Mouse (Mus musculus): ENCODE measurements around the gene Cped1. TPM values are rescaled to one million over a fixed set of nuclear protein-coding genes. Genes with fewer than 3 reads are reported as not detected.

Cped1 gene
- total and polyA plus RNA-seq, 3 experiments, result not detected

GRCm38 (mm10) chr6:21999025-21999424, 13.3 kb downstream of the Cped1 start:
- no peaks in the 10 kb centered on the region; a peak in 1 of 4 replicates for H3K27me3 ChIP-seq (ENCODE audit: control insufficient read depth in 1 of 2, insufficient read depth in 2 of 2, low read length in 2 of 2)
- H3K36me3 ChIP-seq (ENCODE audit: control insufficient read depth in 1 of 2, insufficient read depth in 2 of 2, low read length in 2 of 2), result no peaks in the 10 kb centered on the region
- no peaks in the 10 kb centered on the region for H3K4me1 ChIP-seq (ENCODE audit: control insufficient read depth in 1 of 2, insufficient read depth in 2 of 2, low read length in 2 of 2)
- TF ChIP-seq ZMIZ1 (IDR thresholded peaks at IDR 0.05; ENCODE audit: low read depth, low read length) (no peak), GATA1 (IDR thresholded peaks at IDR 0.05; ENCODE audit: low read depth, low read length) (no peak), EP300 (IDR thresholded peaks at IDR 0.05; ENCODE audit: low read depth in 1 of 2, low read length in 2 of 2) (no peak), ZC3H11A (IDR thresholded peaks at IDR 0.05; ENCODE audit: low read depth, low read length) (no peak), UBTF (IDR thresholded peaks at IDR 0.05; ENCODE audit: borderline replicate concordance, insufficient read depth, low read depth, low read length) (no peak), POLR2AphosphoS2 (IDR thresholded peaks at IDR 0.05; ENCODE audit: low read length) (no peak), MAX (IDR thresholded peaks at IDR 0.05; ENCODE audit: low read length) (no peak)
- no peak for DNase-seq (ENCODE audit: low read depth, low spot score)
- no peak overlapping the region for H3K4me3 ChIP-seq (ENCODE audit: control insufficient read depth in 1 of 2, insufficient read depth in 1 of 2, low read depth in 2 of 2, low read length in 2 of 2)
- H3K27ac ChIP-seq (ENCODE audit: control insufficient read depth, low read depth, low read length), result no peak overlapping the region
- no peaks in the 10 kb centered on the region for H3K9me3 ChIP-seq (replicated peaks; ENCODE audit: insufficient read depth, low read length)
- H3K79me2 ChIP-seq (ENCODE audit: control insufficient read depth, insufficient read depth, low read length, poor library complexity), result no peaks in the 10 kb centered on the region
- H3K9ac ChIP-seq (ENCODE audit: control insufficient read depth, low read depth, low read length, poor library complexity, severe bottlenecking), result no peak overlapping the region

- no peaks in the 10 kb centered on the region for H3K36me3 ChIP-seq (ENCODE audit: control insufficient read depth in 1 of 2, insufficient read depth in 2 of 2, low read length in 2 of 2)
- H3K9me3 ChIP-seq (replicated peaks; ENCODE audit: insufficient read depth, low read length), result no peaks in the 10 kb centered on the region
- H3K27me3 ChIP-seq (ENCODE audit: control insufficient read depth in 1 of 2, insufficient read depth in 2 of 2, low read length in 2 of 2), result peaks cover 0 to 2% of the 10 kb centered on the region in 2 experiments; a peak in 2 of 4 replicates
- H3K27ac ChIP-seq (ENCODE audit: control insufficient read depth, low read depth, low read length), result no peak overlapping the region
- H3K4me3 ChIP-seq (ENCODE audit: control insufficient read depth in 1 of 2, insufficient read depth in 1 of 2, low read depth in 2 of 2, low read length in 2 of 2), result no peak overlapping the region
- no peaks in the 10 kb centered on the region for H3K4me1 ChIP-seq (ENCODE audit: control insufficient read depth in 1 of 2, insufficient read depth in 2 of 2, low read length in 2 of 2)
- H3K9ac ChIP-seq (ENCODE audit: control insufficient read depth, low read depth, low read length, poor library complexity, severe bottlenecking), result no peak overlapping the region
- TF ChIP-seq BHLHE40 (IDR thresholded peaks at IDR 0.05; ENCODE audit: borderline replicate concordance, low read depth, low read length) (no peak), USF1 (IDR thresholded peaks at IDR 0.05; ENCODE audit: low read depth, low read length) (no peak), MXI1 (IDR thresholded peaks at IDR 0.05; ENCODE audit: low read depth, low read length) (no peak), POLR2AphosphoS2 (IDR thresholded peaks at IDR 0.05; ENCODE audit: low read length) (no peak), JUND (IDR thresholded peaks at IDR 0.05; ENCODE audit: low read depth, low read length) (no peak), ZMIZ1 (IDR thresholded peaks at IDR 0.05; ENCODE audit: low read depth, low read length) (no peak), CHD1 (IDR thresholded peaks at IDR 0.05; ENCODE audit: low read depth, low read length) (no peak), RAD21 (IDR thresholded peaks at IDR 0.05; ENCODE audit: low read depth, low read length) (no peak), RCOR1 (IDR thresholded peaks at IDR 0.05; ENCODE audit: low read depth, low read length) (no peak), E2F4 (IDR thresholded peaks at IDR 0.05; ENCODE audit: borderline replicate concordance, low read depth, low read length) (no peak), KAT2A (conservative IDR thresholded peaks at IDR 0.05; ENCODE audit: low read depth, low read length) (no peak), POLR2A (IDR thresholded peaks at IDR 0.05; ENCODE audit: control insufficient read depth in 1 of 2, insufficient read depth in 1 of 2, low read depth in 1 of 2, low read length in 2 of 2, poor library complexity in 1 of 2) (no peak), MYC (IDR thresholded peaks at IDR 0.05; ENCODE audit: low read depth, low read length) (no peak)
- no peaks in the 10 kb centered on the region for H3K79me2 ChIP-seq (ENCODE audit: control insufficient read depth, insufficient read depth, low read length, poor library complexity)
- DNase-seq (ENCODE audit: low read depth, low spot score), result no peak
Measured at GRCm38 (mm10) chr6:22000086-22000485, 14.4 kb downstream of the Cped1 start.
